Comparison of ENCODE assay signal across 8 mouse cellular contexts in genomic region chr17:26946567-26946966, GRCm38 (mm10). TPM values are rescaled to one million over a fixed set of nuclear protein-coding genes. Genes with fewer than 3 reads are reported as not detected.
DNase-seq lines count a peak whose midpoint lies in the region; ATAC-seq lines count a peak whose summit lies in the region.

No protein-coding gene starts in this region.

- H3K9ac ChIP-seq in forebrain, embryonic 12.5 days = peak overlapping the region; percentile 69

- peak overlapping the region; percentile 80 for H3K4me2 ChIP-seq in forebrain, embryonic 12.5 days

- H3K4me1 ChIP-seq in forebrain, embryonic 12.5 days = peaks cover 83% of the 10 kb centered on the region

- DNase-seq in Muller cell, postnatal 12 days (ENCODE audit: inconsistent ontology term) = peak; percentile 78
- peak; percentile 81 for DNase-seq in cerebellum, adult 11 months
- peak; percentile 64 for DNase-seq in heart, postnatal 25 days (ENCODE audit: low spot score)
- DNase-seq in layer of hippocampus, adult 8-10 months (ENCODE audit: low spot score in 2 of 2) = peak; percentile 57 to 68
- DNase-seq in lung, postnatal 14 days = peak; percentile 77
- peak; percentile 83 for DNase-seq in right cerebral cortex, adult 18-20 months
- no peak for DNase-seq in MN1 (ENCODE audit: low spot score)

- under 1% methylated on average over 29 of the region's 37 CpGs for WGBS in forebrain, embryonic 12.5 days

- no peaks in the 10 kb centered on the region; the same call in 1 of the 2 replicates for H3K36me3 ChIP-seq in forebrain, embryonic 12.5 days (replicated peaks)

- no peaks in the 10 kb centered on the region for H3K9me3 ChIP-seq in forebrain, embryonic 12.5 days

- peak overlapping the region; percentile 44 for H3K4me3 ChIP-seq in forebrain, embryonic 12.5 days (replicated peaks)

- H3K27ac ChIP-seq in forebrain, embryonic 12.5 days = peak overlapping the region; percentile 86

- intact Hi-C loops in heart, postnatal 25 days (cut with DNase I) = no loop called here

- H3K27me3 ChIP-seq in forebrain, embryonic 12.5 days = no peaks in the 10 kb centered on the region

- peak; percentile 31 for ATAC-seq in forebrain, embryonic 12.5 days (ENCODE audit: low FRiP score)

RNA-seq across cellular contexts. Expression of gene Syngap1, which starts 5.5 kb away (rescaled TPM):
- polyA plus RNA-seq in forebrain, embryonic 12.5 days (2016; fragmentation: Nextera tagmentation; extraction: Ambion mirVana) = 3.9 and 4.8 TPM in 2 replicates
- 1 to 10 TPM; 5.3 to 5.5 TPM for total RNA-seq in heart, postnatal 25 days (2021)
- 100 to 1,000 TPM; 353 to 466 (median 403) TPM for total RNA-seq in layer of hippocampus, adult 8-10 months (2022)

RNA-seq across cellular contexts. Expression of gene Cuta, which starts 7.2 kb away (rescaled TPM):
- 155 and 161 TPM in 2 replicates for polyA plus RNA-seq in forebrain, embryonic 12.5 days (2016; fragmentation: Nextera tagmentation; extraction: Ambion mirVana)
- 10 to 100 TPM; 91.4 to 92.5 TPM for total RNA-seq in heart, postnatal 25 days (2021)
- total RNA-seq in layer of hippocampus, adult 8-10 months (2022) = 10 to 100 TPM; 90.0 to 96.1 (median 92.0) TPM

RNA-seq across cellular contexts. Expression of gene Phf1, which starts 13.7 kb away (rescaled TPM):
- 8.6 and 8.8 TPM in 2 replicates for polyA plus RNA-seq in forebrain, embryonic 12.5 days (2016; fragmentation: Nextera tagmentation; extraction: Ambion mirVana)
- 10 to 100 TPM; 10.8 to 12.3 TPM for total RNA-seq in heart, postnatal 25 days (2021)
- total RNA-seq in layer of hippocampus, adult 8-10 months (2022) = 10 to 100 TPM; 37.0 to 40.3 (median 37.5) TPM

RNA-seq across cellular contexts. Expression of gene Zbtb9, which starts 26.4 kb away (rescaled TPM):
- polyA plus RNA-seq in forebrain, embryonic 12.5 days (2016; fragmentation: Nextera tagmentation; extraction: Ambion mirVana) = 18.9 and 20.0 TPM in 2 replicates
- total RNA-seq in heart, postnatal 25 days (2021) = 1 to 10 TPM; 2.9 to 3.8 TPM
- total RNA-seq in layer of hippocampus, adult 8-10 months (2022) = 10 to 100 TPM; 12.2 to 14.7 (median 13.7) TPM

RNA-seq across cellular contexts. Expression of gene Kifc5b, which starts 29.7 kb away (rescaled TPM):
- polyA plus RNA-seq in forebrain, embryonic 12.5 days (2016; fragmentation: Nextera tagmentation; extraction: Ambion mirVana) = 9.7 and 9.8 TPM in 2 replicates
- total RNA-seq in heart, postnatal 25 days (2021) = under 1 TPM; 0.44 to 0.48 TPM
- total RNA-seq in layer of hippocampus, adult 8-10 months (2022) = 1 to 10 TPM; 2.5 to 7.4 (median 4.2) TPM

Comparison
In these comparisons a context has a peak if more than half of its experiments do, and no peak if none do; other contexts are left out.
1. RNA of gene Syngap1, which starts 5.5 kb away (total RNA-seq): 353 to 466 TPM in layer of hippocampus, adult 8-10 months; 5.3 to 5.5 TPM in heart, postnatal 25 days; every median in the first group is over 10 times any median in the second.